Mouse (Mus musculus) small intestine, adult 2 months (tissue): ENCODE data around the gene Gstk1. TPM values are rescaled to one million over a fixed set of nuclear protein-coding genes. Genes with fewer than 3 reads are reported as not detected.
A peak's percentile ranks its signal among the peaks of the same experiment; 100 is the strongest.

Source experiments
- H3K27ac ChIP-seq: fragments of 200-500 bp; 2 replicates; pipeline ENCODE4 v1.5.1; 2012; ENCODE audit warnings: low read depth, low read length, control low read depth, inconsistent platforms; ENCODE audit not compliant: insufficient read depth
- H3K27me3 ChIP-seq: fragments of 200-500 bp; 2 replicates; pipeline ENCODE4 v1.6.1; 2012; ENCODE audit warnings: mild to moderate bottlenecking, moderate library complexity, low read length, inconsistent platforms; ENCODE audit not compliant: control insufficient read depth, insufficient read depth
- H3K36me3 ChIP-seq: fragments of 200-500 bp; 2 replicates; pipeline ENCODE4 v1.6.1; 2012; ENCODE audit warnings: mild to moderate bottlenecking, low read length, control low read depth, inconsistent platforms; ENCODE audit not compliant: control insufficient read depth, insufficient read depth
- H3K4me1 ChIP-seq: fragments of 200-500 bp; 2 replicates; pipeline ENCODE4 v1.6.1; 2012; ENCODE audit warnings: low read length, inconsistent platforms, mixed read lengths; ENCODE audit not compliant: control insufficient read depth, insufficient read depth, insufficient read length
- H3K4me3 ChIP-seq: fragments of 200-500 bp; 2 replicates; pipeline ENCODE4 v1.5.1; 2012; ENCODE audit warnings: low read depth, mild to moderate bottlenecking, control low read depth, inconsistent platforms, low read length, moderate library complexity
- CTCF ChIP-seq: fragments of 200-500 bp; IDR thresholded peaks from 2 replicates; pipeline ENCODE4 v1.5.1; 2012; ENCODE audit warnings: low read depth, mild to moderate bottlenecking, control low read depth, inconsistent platforms, low read length, moderate library complexity, mixed read lengths; ENCODE audit not compliant: insufficient replicate concordance, insufficient read length; ENCODE audit errors: extremely low read depth
- POLR2A ChIP-seq: fragments of 200-500 bp; IDR thresholded peaks from 2 replicates; pipeline ENCODE4 v1.6.1; 2012; ENCODE audit warnings: low read depth, mild to moderate bottlenecking, control low read depth, inconsistent platforms, low read length, moderate library complexity
- WGBS: fragments of 180-500 bp; shearing (Covaris S2); methylation state at CpG from one replicate; pipeline ENCODE4 v1.1.7; 2018; 5-methylcytosine and 5-hydroxymethylcytosine counted together
- polyA plus RNA-seq: library from polyadenylated mRNA; depleted of rRNA; stranded (reverse); fragments of >200 nt; gene quantifications from 2 replicates; pipeline ENCODE4 v1.2.3, GENCODE M21; 2012; rRNA removed

Gene Gstk1
- 23.1 and 25.7 TPM in 2 replicates for polyA plus RNA-seq

DNA sequence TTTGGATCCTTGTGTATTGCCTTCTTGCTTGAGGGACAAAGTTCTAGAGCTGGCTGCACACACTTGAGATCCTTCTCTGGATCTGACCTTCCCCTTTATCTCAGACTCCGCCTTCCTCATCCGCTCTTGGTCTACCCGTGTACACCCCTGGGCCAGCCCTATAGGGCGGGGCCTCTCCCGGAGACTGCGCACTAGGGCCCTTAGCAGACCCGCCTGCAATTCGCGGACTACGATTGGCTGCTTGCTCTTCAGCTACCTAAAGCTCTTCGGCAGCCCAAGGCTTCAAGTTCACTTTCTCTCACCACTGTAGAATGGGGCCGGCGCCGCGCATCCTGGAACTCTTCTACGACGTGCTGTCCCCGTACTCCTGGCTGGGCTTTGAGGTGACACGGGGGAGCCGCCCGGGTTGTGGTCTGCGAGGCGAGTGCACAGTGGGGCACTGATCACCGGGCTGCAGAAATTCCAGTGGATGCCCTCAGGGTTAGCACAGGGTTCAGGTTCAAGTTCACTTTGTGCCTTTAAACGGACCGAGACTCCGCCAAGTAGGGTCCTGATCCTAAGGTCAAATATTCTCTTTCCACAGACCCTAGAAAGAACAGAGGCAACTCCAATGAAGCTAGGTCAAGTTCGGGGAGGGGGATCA is at the start of gene Gstk1:
Gene Gstk1, plus strand, starts transcription at position 225 of the 643 bp plus-strand sequence.
- Histone ChIP-seq H3K27me3 (no peaks in the 10 kb centered on the region), H3K4me1 (peaks cover 7% of the 10 kb centered on the region), H3K4me3 (peak within 1 kb of the TSS; percentile 90), H3K27ac (peak within 1 kb of the TSS; percentile 59), H3K36me3 (no peaks in the 10 kb centered on the region)
- TF ChIP-seq CTCF, result no peak
- TF ChIP-seq POLR2A, result peak; percentile 78; the same call in 1 of the 2 replicates
- WGBS, result 2% methylated on average over 28 of the region's 28 CpGs

DNA sequence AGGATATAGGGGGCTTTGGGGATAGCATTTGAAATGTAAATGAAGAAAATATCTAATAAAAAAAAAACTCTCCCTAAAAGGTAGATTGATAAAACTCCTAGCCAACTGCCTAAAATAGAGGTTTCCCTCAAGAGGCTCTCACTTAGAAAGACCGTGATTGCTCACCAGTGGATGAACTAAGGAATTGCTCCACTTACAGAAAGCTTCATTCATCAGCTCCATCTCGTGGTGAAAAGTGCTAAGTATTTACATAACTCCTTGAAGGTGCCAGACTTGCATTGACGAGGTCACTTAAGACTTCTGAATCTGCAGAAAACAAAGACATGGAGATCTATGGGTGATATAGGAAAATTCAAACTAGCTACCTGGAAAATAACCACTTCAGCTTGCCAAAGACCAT is 48.0 kb upstream of the Gstk1 start:
- TF ChIP-seq CTCF (no peak), POLR2A (no peak)
- WGBS, result 13% methylated on average over 3 of the region's 3 CpGs
- Histone ChIP-seq H3K4me3 (no peak overlapping the region), H3K36me3 (no peaks in the 10 kb centered on the region), H3K27me3 (no peaks in the 10 kb centered on the region), H3K4me1 (no peaks in the 10 kb centered on the region), H3K27ac (no peak overlapping the region)

DNA sequence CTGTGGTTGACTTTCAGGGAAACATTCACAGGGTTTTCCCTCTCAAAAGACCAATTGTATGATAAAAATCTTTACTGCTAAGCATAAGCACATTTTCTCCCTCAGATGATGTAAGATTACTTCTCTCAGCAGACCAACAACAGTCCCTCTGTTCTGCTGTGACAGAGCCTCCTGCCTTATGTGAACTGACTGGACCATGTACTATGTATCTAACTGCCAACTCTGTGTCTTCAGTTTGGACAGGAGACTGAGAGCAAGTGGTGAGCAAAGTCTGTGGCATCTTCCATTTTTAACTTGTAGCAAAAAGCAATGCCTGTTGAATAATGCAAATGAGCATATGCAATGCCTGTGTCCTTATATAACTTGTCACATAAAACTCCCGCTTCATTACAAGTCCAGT is 46.2 kb upstream of the Gstk1 start:
- no peak overlapping the region for H3K4me3 ChIP-seq
- no peaks in the 10 kb centered on the region for H3K27me3 ChIP-seq
- H3K36me3 ChIP-seq, result no peaks in the 10 kb centered on the region
- H3K4me1 ChIP-seq, result no peaks in the 10 kb centered on the region
- WGBS, result 61% methylated on average over 1 of the region's 1 CpGs
- no peak for TF ChIP-seq CTCF
- no peak for TF ChIP-seq POLR2A
- no peak overlapping the region for H3K27ac ChIP-seq

DNA sequence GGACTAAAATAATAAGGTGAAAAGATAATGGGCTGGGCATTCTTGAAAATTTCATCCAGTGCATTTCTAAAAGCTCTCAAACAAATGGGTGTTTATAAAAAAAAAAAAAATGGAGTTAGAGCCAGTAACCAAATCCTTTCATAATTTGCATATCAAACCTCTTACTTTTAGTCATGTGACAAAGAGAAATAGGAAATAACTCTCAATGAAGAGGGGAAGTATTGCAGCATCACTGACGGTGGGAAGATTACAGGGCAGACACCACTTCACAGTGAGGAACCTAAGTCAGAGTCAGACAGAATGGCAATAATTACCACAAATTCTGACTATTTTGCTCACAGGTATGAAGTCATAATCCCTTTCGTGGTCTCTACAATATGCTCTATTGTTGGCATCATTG is 30.7 kb upstream of the Gstk1 start, which contains the start of gene Tas2r144:
Gene Tas2r144, plus strand, starts transcription at position 301 of the 400 bp plus-strand sequence.
- 69% methylated on average over 2 of the region's 2 CpGs for WGBS
- H3K27me3 ChIP-seq, result no peaks in the 10 kb centered on the region
- H3K4me1 ChIP-seq, result no peaks in the 10 kb centered on the region
- TF ChIP-seq CTCF (no peak), POLR2A (no peak)
- no peak within 1 kb of the TSS for H3K4me3 ChIP-seq
- no peaks in the 10 kb centered on the region for H3K36me3 ChIP-seq
- H3K27ac ChIP-seq, result no peak within 1 kb of the TSS

DNA sequence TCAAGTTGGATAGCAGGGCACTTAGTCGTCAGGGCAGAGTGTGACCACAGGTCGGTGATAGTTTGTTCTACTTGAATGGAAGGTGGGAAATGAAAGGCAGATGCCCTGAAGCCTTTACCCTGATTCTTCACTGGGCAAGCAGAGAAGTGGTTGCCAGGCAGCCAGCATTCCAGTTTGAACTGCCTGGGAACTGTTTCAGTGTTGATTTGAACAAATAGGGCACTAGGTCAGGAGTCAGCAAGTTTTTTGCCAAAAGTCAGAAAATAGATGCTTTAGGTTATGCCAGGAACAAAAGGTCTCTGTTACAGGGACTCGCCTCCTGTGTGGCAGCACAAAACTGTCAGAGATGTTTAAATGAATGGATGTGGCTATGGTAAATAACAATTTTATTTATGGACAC is 23.4 kb upstream of the Gstk1 start:
- 61% methylated on average over 3 of the region's 3 CpGs for WGBS
- no peak for TF ChIP-seq POLR2A
- no peak for TF ChIP-seq CTCF
- Histone ChIP-seq H3K36me3 (no peaks in the 10 kb centered on the region), H3K27ac (no peak overlapping the region), H3K4me3 (no peak overlapping the region), H3K4me1 (peaks cover 2% of the 10 kb centered on the region), H3K27me3 (no peaks in the 10 kb centered on the region)

DNA sequence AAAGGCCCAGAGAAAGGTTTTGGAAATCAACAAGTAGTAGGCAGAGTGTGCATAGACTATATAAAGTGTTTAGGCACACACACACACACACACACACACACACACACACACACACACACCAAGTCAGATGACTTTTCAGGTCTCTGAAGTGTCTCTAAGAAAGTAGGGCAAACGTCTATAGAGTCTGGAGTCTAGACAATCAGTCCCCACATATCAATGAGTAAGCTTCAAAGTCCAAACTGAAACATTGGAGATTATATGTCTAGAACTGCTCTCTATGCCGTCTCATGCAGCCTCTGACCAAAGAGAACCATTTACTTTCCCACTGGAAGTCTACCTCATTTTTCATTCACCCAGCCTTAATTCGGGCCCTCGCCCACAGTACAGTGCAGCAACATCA is 20.7 kb upstream of the Gstk1 start:
- Histone ChIP-seq H3K4me3 (no peak overlapping the region), H3K27ac (no peak overlapping the region), H3K36me3 (no peaks in the 10 kb centered on the region), H3K4me1 (peaks cover 4% of the 10 kb centered on the region), H3K27me3 (no peaks in the 10 kb centered on the region)
- WGBS, result 45% methylated on average over 4 of the region's 4 CpGs
- TF ChIP-seq CTCF, result no peak
- no peak for TF ChIP-seq POLR2A

DNA sequence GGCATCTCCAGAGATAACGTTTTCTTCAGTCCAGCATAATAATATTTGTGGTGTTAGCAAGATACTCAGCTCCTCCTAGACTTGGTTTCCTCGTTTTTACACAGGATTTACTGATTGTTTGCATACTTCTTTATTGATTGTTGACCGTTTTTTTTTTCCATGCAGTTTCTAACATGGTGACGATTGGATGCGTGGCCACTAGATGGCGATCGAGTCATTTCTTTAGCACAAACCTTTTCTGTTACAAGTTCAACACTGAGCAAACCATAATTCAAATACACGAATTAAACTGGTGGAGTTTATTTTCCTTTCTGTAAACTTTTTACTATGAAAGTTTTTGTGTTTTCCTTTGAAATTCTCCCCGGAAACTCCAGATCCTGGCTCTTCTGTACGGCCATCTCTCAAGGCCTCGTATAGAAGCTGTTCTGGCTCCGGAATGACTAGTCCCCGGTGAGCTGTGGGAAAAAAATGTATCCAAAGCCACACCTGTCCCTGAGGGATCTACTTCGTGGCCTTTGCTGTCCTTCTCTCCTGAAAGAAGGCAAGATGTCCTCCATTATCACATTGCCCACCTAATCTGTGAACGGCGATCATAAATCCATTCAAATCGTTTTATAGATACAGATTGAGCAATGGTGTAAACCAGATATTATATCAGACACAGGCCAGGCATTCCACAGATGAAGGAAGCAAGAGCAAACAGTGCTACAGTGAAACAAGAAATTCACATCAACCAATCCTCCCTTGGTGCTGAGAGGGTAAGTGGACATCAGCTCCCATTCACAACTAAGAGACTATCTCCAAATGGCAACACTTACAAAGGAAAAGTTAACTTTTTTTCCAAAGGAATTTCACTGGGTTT is 18.3 kb upstream of the Gstk1 start:
- 12% methylated on average over 17 of the region's 17 CpGs for WGBS
- peaks cover 4% of the 10 kb centered on the region for H3K4me1 ChIP-seq
- peak overlapping the region; percentile 67; the same call in 1 of the 2 replicates for H3K27ac ChIP-seq
- peak; percentile 19; the same call in 1 of the 2 replicates for TF ChIP-seq CTCF
- TF ChIP-seq POLR2A, result no peak
- no peak overlapping the region for H3K4me3 ChIP-seq
- H3K36me3 ChIP-seq, result no peaks in the 10 kb centered on the region
- H3K27me3 ChIP-seq, result no peaks in the 10 kb centered on the region
